Mouse (Mus musculus) 3134 (cell line): ENCODE data around the gene Ugt1a10.

Source experiments
- DNase-seq: peaks from one replicate; pipeline ENCODE4 v3.0.0-alpha.2; 2011; ENCODE audit warnings: low spot score; ENCODE audit not compliant: insufficient read length; ENCODE audit errors: extremely low read depth

The Ugt1a10 gene

DNA sequence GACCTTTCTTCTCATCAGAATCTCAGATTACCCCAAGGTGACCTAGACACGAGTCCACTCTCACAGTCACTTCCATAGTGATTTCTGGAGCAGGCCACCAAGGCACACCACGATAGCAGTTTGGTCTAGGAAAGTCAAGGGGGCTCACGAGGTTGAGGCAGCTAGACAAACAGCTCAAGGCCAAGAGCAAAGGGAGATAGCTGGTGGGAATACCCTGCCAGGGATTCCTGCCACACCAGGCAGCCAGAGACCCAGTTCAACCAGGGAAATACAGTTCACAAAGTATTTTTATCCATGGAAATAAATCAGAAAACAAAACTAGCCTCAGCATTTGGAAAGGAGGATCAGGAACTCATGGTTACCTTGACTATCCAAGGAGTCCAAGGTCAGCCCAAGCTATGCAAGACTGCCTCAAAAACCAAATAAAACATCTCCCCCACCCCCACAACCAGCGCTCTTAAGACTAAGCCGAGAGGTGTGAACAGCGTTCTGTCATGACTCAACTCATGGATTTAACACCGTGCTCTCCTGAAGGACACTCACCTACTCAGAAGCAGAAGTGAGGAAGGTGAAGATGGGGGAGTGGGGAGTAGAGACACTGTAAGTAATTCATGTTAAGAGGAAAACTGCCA, 209.2 kb downstream of the Ugt1a10 start:
- DNase-seq = no peak

- no peak for DNase-seq
These were observed 209.7 kb downstream of the Ugt1a10 start for GRCm38 (mm10) chr1:88264869-88265240.

DNA sequence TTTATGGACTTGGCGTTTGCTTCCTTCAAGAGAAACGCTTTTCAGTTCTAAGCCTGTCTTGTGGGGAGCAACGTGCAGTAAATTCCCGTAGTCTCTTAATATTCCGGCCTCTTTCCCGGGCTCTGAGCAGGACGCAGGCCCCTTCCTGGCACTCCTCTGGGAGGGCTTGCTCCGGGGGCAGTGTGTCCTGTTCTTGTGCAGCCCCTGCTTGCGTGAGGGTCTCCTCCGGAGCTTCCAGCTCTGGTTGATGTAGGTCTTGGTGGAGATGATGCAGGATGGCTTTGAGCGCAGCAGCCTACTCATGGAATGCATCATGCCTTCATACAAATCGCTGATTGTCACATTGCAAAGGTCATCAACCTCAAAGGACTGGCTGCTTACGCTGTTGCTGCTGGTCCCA, 210.9 kb downstream of the Ugt1a10 start:
- no peak for DNase-seq

DNA sequence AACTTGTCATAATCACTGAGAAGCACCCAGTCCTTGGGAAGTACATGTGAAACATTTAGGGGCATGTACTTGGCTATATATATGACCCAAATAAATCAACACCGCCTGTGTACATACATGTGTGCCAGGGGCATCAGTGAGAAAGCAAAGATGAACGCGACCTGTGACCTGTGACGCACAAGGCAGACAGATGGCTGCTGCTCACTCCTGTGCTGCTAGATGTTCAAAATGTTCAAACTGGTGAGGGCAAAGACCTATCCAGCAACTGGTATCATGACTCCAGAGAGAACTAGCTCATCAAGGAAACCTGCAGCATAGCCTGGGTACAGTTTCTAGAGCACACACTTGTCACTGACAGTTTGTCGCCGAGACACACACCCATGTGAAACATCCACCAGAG, 212.3 kb downstream of the Ugt1a10 start:
- DNase-seq = no peak

GRCm38 (mm10) chr1:88268070-88268469, 212.9 kb downstream of the Ugt1a10 start:
- no peak for DNase-seq
